Mouse (Mus musculus) stomach, embryonic 16.5 days (tissue): ENCODE measurements around the gene Sbk1. TPM values are rescaled to one million over a fixed set of nuclear protein-coding genes. Genes with fewer than 3 reads are reported as not detected.

Experiments used
- ATAC-seq: fragments of 200-750 bp; cut with Nextera tagmentation; 2 replicates; pipeline ENCODE4 v1.8.0; 2017; ENCODE audit warnings: moderate number of reproducible peaks, moderate TSS enrichment; ENCODE audit not compliant: insufficient read depth, low FRiP score
- H3K27ac ChIP-seq: fragments of 300-500 bp; sonication (generic); 2 replicates; pipeline ENCODE4 v1.5.1; 2014; ENCODE audit warnings: low read length
- H3K27me3 ChIP-seq: fragments of 300-500 bp; sonication (generic); 2 replicates; pipeline ENCODE4 v1.6.1; 2014; ENCODE audit warnings: low read length, control low read depth, mixed read lengths; ENCODE audit not compliant: control insufficient read depth, insufficient read depth
- H3K36me3 ChIP-seq: fragments of 300-500 bp; sonication (generic); 2 replicates; pipeline ENCODE4 v1.6.1; 2014; ENCODE audit warnings: low read length; ENCODE audit not compliant: control insufficient read depth, insufficient read depth
- H3K4me1 ChIP-seq: fragments of 300-500 bp; sonication (generic); 2 replicates; pipeline ENCODE4 v1.6.1; 2014; ENCODE audit warnings: low read length, control low read depth, mixed read lengths; ENCODE audit not compliant: control insufficient read depth, insufficient read depth
- H3K4me2 ChIP-seq: fragments of 300-500 bp; sonication (generic); 2 replicates; pipeline ENCODE4 v1.6.1; 2014; ENCODE audit warnings: low read depth, low read length, mixed read lengths
- H3K4me3 ChIP-seq: fragments of 300-500 bp; sonication (generic); replicated peaks from 2 replicates; pipeline ENCODE4 v1.5.1; 2014; ENCODE audit warnings: mild to moderate bottlenecking, low read length
- H3K9ac ChIP-seq: fragments of 300-500 bp; sonication (generic); 2 replicates; pipeline ENCODE4 v1.6.1; 2014; ENCODE audit warnings: low read length
- H3K9me3 ChIP-seq: fragments of 300-500 bp; sonication (generic); replicated peaks from 2 replicates; pipeline ENCODE4 v1.6.1; 2016; ENCODE audit warnings: low read length, control low read depth; ENCODE audit not compliant: control insufficient read depth
- WGBS: fragments of 180-500 bp; shearing (Covaris S2); extraction: QIAGEN DNeasy Blood & Tissue Kit; methylation state at CpG from one replicate; pipeline ENCODE4 v1.1.7; 2014; 5-methylcytosine and 5-hydroxymethylcytosine counted together
- polyA plus RNA-seq: library from polyadenylated mRNA; unstranded; fragments of >200 nt; fragmentation: Nextera tagmentation; extraction: Ambion mirVana; gene quantifications from 2 replicates; pipeline ENCODE4 v1.2.1, GENCODE M21; 2015

Gene Sbk1
- polyA plus RNA-seq, 1 experiment from 2014 or later = 9.7 TPM

GRCm38 (mm10) chr7:126274137-126274536, 1.7 kb downstream of the Sbk1 start:
- H3K36me3 ChIP-seq = no peaks in the 10 kb centered on the region
- no peaks in the 10 kb centered on the region for H3K9me3 ChIP-seq
- H3K27me3 ChIP-seq = no peaks in the 10 kb centered on the region; the same call in 1 of the 2 replicates
- H3K27ac ChIP-seq = no peak overlapping the region
- no peak for ATAC-seq
- peaks cover 20% of the 10 kb centered on the region for H3K4me1 ChIP-seq
- WGBS = 20% methylated on average over 3 of the region's 3 CpGs
- H3K4me3 ChIP-seq = peak overlapping the region; percentile 92
- H3K4me2 ChIP-seq = peak overlapping the region; percentile 99
- peak overlapping the region; percentile 92 for H3K9ac ChIP-seq

- Histone ChIP-seq H3K9ac (peak overlapping the region; percentile 92; the same call in 1 of the 2 replicates), H3K4me1 (peaks cover 20% of the 10 kb centered on the region), H3K4me3 (peak overlapping the region; percentile 92), H3K4me2 (peak overlapping the region; percentile 99), H3K27me3 (no peaks in the 10 kb centered on the region), H3K27ac (no peak overlapping the region), H3K36me3 (no peaks in the 10 kb centered on the region), H3K9me3 (no peaks in the 10 kb centered on the region)
- no peak for ATAC-seq
- WGBS = 33% methylated on average over 4 of the region's 4 CpGs
These were observed 2.2 kb downstream of the Sbk1 start for GRCm38 (mm10) chr7:126274626-126275025.

GRCm38 (mm10) chr7:126275711-126276110, 3.3 kb downstream of the Sbk1 start:
- H3K36me3 ChIP-seq = no peaks in the 10 kb centered on the region
- peaks cover 20% of the 10 kb centered on the region for H3K4me1 ChIP-seq
- H3K27me3 ChIP-seq = no peaks in the 10 kb centered on the region
- H3K4me3 ChIP-seq = no peak overlapping the region
- WGBS = 80% methylated on average over 5 of the region's 5 CpGs
- H3K27ac ChIP-seq = no peak overlapping the region
- no peak overlapping the region for H3K9ac ChIP-seq
- no peaks in the 10 kb centered on the region for H3K9me3 ChIP-seq
- ATAC-seq = no peak
- H3K4me2 ChIP-seq = no peak overlapping the region

- no peak overlapping the region for H3K4me2 ChIP-seq
- no peak overlapping the region for H3K4me3 ChIP-seq
- no peak overlapping the region for H3K9ac ChIP-seq
- WGBS = 58% methylated on average over 6 of the region's 6 CpGs
- H3K27ac ChIP-seq = no peak overlapping the region
- no peak for ATAC-seq
- peaks cover 20% of the 10 kb centered on the region for H3K4me1 ChIP-seq
- H3K36me3 ChIP-seq = no peaks in the 10 kb centered on the region
- H3K9me3 ChIP-seq = no peaks in the 10 kb centered on the region
- H3K27me3 ChIP-seq = no peaks in the 10 kb centered on the region
These were observed 3.9 kb downstream of the Sbk1 start for GRCm38 (mm10) chr7:126276297-126276696.

GRCm38 (mm10) chr7:126277536-126278295, 5.3 kb downstream of the Sbk1 start:
- no peak overlapping the region for H3K9ac ChIP-seq
- 76% methylated on average over 22 of the region's 22 CpGs for WGBS
- no peak overlapping the region for H3K4me3 ChIP-seq
- no peak overlapping the region for H3K27ac ChIP-seq
- ATAC-seq = no peak
- no peaks in the 10 kb centered on the region for H3K9me3 ChIP-seq
- H3K36me3 ChIP-seq = no peaks in the 10 kb centered on the region
- no peak overlapping the region for H3K4me2 ChIP-seq
- peaks cover 22% of the 10 kb centered on the region for H3K4me1 ChIP-seq
- H3K27me3 ChIP-seq = no peaks in the 10 kb centered on the region

- H3K9ac ChIP-seq = no peak overlapping the region; the same call in 1 of the 2 replicates
- no peaks in the 10 kb centered on the region for H3K36me3 ChIP-seq
- ATAC-seq = no peak
- H3K27ac ChIP-seq = no peak overlapping the region
- no peak overlapping the region for H3K4me3 ChIP-seq
- H3K4me2 ChIP-seq = no peak overlapping the region
- H3K27me3 ChIP-seq = no peaks in the 10 kb centered on the region
- WGBS = 82% methylated on average over 5 of the region's 5 CpGs
- peaks cover 14% of the 10 kb centered on the region for H3K4me1 ChIP-seq
- H3K9me3 ChIP-seq = no peaks in the 10 kb centered on the region
These were observed 6.4 kb downstream of the Sbk1 start for GRCm38 (mm10) chr7:126278799-126279198.

- no peak for ATAC-seq
- Histone ChIP-seq H3K27ac (no peak overlapping the region), H3K9ac (no peak overlapping the region), H3K27me3 (no peaks in the 10 kb centered on the region), H3K9me3 (no peaks in the 10 kb centered on the region), H3K4me3 (no peak overlapping the region), H3K4me1 (peaks cover 9% of the 10 kb centered on the region; the same call in 1 of the 2 replicates), H3K4me2 (no peak overlapping the region), H3K36me3 (no peaks in the 10 kb centered on the region)
- 71% methylated on average over 8 of the region's 8 CpGs for WGBS
These were observed 7.5 kb downstream of the Sbk1 start for GRCm38 (mm10) chr7:126279774-126280482.

- Histone ChIP-seq H3K36me3 (no peaks in the 10 kb centered on the region), H3K27me3 (no peaks in the 10 kb centered on the region), H3K9ac (no peak overlapping the region), H3K27ac (no peak overlapping the region), H3K9me3 (no peaks in the 10 kb centered on the region), H3K4me1 (peaks cover 14% of the 10 kb centered on the region), H3K4me2 (no peak overlapping the region), H3K4me3 (no peak overlapping the region)
- ATAC-seq = no peak
- 56% methylated on average over 6 of the region's 6 CpGs for WGBS
These were observed 8.3 kb downstream of the Sbk1 start for GRCm38 (mm10) chr7:126280696-126281095.
